Mouse (Mus musculus): ENCODE results near the gene AB124611. TPM values are rescaled to one million over a fixed set of nuclear protein-coding genes. Genes with fewer than 3 reads are reported as not detected.
A peak's percentile ranks its signal among the peaks of the same experiment; 100 is the strongest.
"Not testable (repeated sequence)": the region's sequence is repeated elsewhere in the genome, so short reads cannot be mapped to it uniquely, and the experiment has no call there.

The AB124611 gene
- 5.3 and 5.4 TPM in 2 replicates for polyA plus RNA-seq (2015; fragmentation: Nextera tagmentation; extraction: Ambion mirVana)

DNA sequence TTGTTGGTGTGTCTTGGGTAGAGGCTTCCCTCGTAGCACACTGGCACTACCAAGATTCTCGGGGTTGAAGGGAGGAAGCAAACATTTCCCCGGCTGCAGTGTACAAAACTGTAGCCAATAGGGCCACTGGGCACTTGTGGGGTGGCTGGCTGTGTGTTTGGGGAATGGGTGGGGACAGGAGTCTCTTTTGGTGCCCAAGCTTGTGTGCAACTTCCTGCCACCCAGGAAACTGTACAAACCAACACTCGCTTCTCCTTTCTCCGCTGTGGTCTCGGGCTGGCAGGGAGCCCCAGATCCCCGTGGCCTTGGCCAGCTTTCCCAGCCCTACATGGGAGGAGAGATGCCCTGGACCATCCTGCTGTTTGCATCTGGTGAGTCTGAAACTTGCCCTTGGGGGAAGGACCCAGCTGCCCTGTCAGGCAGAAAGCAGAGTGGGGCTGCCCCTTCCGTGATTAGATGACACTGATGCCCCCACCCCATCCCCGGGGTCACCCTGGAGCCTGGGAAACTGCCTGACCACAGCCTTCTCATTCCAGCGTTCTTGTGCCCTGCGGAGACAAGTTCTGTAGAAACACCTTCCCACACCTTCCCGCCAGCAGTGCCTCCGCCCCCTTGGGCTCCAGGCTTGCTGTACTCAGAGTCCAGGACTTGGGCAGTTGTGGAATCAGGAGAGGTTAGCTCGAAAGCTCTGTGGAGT is at the start of gene AB124611:
Gene AB124611, plus strand, starts transcription at position 240 of the 697 bp plus-strand sequence.
- H3K4me1 ChIP-seq: no peaks in the 10 kb centered on the region
- no peak within 1 kb of the TSS for H3K4me2 ChIP-seq
- no peaks in the 10 kb centered on the region for H3K9me3 ChIP-seq (replicated peaks)
- WGBS: 69% methylated on average over 14 of the region's 14 CpGs
- peak within 1 kb of the TSS; percentile 9 for H3K9ac ChIP-seq
- H3K27me3 ChIP-seq: no peaks in the 10 kb centered on the region
- H3K4me3 ChIP-seq: no peak within 1 kb of the TSS
- ATAC-seq: no peak
- H3K36me3 ChIP-seq (ENCODE audit: poor library complexity, severe bottlenecking): no peaks in the 10 kb centered on the region
- no peak within 1 kb of the TSS for H3K27ac ChIP-seq

DNA sequence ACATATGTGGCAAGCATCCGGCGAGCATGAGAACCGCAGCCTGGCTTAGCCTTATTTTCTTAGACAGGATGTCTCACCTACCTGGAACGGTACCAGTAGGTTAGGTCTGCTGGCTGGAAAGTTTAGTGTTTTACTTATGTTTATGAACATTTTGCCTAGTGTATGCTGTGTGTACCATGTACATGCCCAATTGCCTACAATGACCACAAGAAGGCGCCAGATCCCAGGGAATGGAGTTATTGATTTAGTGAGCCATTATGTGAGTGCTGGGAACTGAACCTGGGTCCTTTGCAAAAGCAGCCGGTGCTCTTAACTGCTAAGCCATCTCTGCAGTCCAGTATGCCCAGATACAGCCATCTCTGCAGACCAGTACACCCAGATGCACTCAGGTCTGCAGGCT is 48.3 kb upstream of the AB124611 start:
- Histone ChIP-seq H3K4me1 (no peaks in the 10 kb centered on the region), H3K36me3 (ENCODE audit: poor library complexity, severe bottlenecking) (peaks cover 98% of the 10 kb centered on the region), H3K9me3 (replicated peaks) (peaks cover 11% of the 10 kb centered on the region; the same call in 1 of the 2 replicates), H3K27ac (no peak overlapping the region), H3K27me3 (no peaks in the 10 kb centered on the region), H3K9ac (no peak overlapping the region), H3K4me2 (no peak overlapping the region), H3K4me3 (no peak overlapping the region)
- 98% methylated on average over 6 of the region's 6 CpGs for WGBS
- ATAC-seq: no peak

DNA sequence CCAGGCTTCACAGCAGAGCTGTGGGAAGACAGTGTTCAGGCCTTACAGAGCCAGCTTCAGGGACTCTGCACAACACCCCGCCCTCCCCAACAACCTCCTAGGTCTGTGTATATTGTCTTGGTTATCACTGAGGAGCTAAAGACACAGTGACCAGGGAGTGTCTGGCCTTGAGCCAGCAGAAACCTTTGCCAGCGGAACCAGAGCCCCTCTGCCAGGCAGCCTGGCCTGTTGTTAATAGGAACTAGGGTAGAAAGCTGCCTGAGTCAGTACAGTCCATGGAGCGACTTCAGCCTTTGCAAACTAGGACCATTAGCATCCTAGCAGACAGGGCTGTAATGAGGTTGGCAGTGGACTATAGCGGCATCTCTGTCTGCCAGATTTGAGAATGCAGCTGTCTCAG is 41.9 kb upstream of the AB124611 start:
- Histone ChIP-seq H3K27ac (no peak overlapping the region), H3K27me3 (no peaks in the 10 kb centered on the region), H3K36me3 (ENCODE audit: poor library complexity, severe bottlenecking) (peaks cover 88% of the 10 kb centered on the region), H3K4me2 (no peak overlapping the region), H3K9ac (no peak overlapping the region), H3K4me1 (no peaks in the 10 kb centered on the region), H3K4me3 (no peak overlapping the region), H3K9me3 (replicated peaks) (no peaks in the 10 kb centered on the region)
- WGBS: 86% methylated on average over 4 of the region's 4 CpGs
- no peak for ATAC-seq

DNA sequence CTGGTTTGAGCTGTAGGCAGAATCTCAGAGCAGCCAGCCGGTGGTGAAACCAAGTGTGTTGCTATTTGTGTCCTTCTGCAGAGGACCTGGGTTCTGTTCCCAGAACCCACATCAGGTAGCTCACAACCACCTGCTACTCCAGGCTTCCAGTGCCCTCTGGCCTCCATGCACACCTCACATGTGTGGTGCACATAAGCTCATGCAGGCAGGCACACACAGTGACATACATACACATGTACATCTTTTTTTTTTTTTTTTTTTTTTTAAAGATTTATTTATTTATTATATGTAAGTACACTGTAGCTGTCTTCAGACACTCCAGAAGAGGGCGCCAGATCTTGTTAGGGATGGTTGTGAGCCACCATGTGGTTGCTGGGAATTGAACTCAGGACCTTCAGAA is 37.7 kb upstream of the AB124611 start:
- WGBS: 90% methylated on average over 1 of the region's 2 CpGs
- peaks cover 74% of the 10 kb centered on the region for H3K36me3 ChIP-seq (ENCODE audit: poor library complexity, severe bottlenecking)
- not testable (repeated sequence) for ATAC-seq; H3K4me3 ChIP-seq; H3K27ac ChIP-seq; H3K4me1 ChIP-seq; H3K9ac ChIP-seq; H3K9me3 ChIP-seq (replicated peaks); H3K4me2 ChIP-seq; H3K27me3 ChIP-seq

DNA sequence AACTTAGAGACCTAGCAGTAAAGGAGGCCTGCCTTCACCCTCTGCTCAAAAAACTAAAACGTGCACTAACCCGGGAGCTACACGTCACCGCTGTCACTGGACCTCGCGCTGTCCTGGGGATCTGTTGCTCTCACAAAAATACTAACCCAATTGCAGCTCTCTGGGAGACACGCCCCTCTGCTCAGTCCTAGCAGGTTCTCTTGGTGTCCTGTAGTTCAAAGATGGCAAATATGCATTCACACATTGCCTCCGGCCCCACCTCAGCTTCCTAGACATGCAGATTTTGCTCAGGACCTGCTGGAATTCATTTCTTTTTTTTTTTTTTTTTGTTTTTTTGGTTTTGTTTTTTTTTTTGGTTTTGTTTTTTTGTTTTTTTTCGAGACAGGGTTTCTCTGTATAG is 35.3 kb upstream of the AB124611 start:
- Histone ChIP-seq H3K9ac (no peak overlapping the region), H3K27me3 (no peaks in the 10 kb centered on the region), H3K4me1 (no peaks in the 10 kb centered on the region), H3K36me3 (ENCODE audit: poor library complexity, severe bottlenecking) (peaks cover 68% of the 10 kb centered on the region), H3K9me3 (replicated peaks) (no peaks in the 10 kb centered on the region), H3K27ac (no peak overlapping the region), H3K4me2 (no peak overlapping the region), H3K4me3 (no peak overlapping the region)
- 91% methylated on average over 9 of the region's 9 CpGs for WGBS
- no peak for ATAC-seq

DNA sequence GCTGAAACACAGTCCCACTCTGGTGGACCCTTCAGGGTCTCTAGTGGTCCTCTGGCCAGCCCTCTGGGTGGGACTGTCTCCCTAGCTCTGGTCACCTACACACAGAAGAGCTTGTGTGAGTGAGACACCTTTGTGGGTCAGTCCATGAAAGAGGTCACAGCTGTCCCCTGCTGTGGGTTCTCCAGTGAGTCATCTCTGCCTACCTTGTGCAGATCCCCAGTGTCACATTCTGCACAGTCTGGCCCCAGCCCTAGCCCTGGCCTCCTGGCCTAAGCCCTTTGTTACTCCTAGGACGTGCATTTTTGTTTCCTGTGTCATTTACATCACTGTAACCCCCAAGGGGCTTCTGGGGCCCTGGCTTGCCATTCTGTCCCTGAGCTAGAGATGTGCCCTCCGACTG is 32.1 kb upstream of the AB124611 start:
- H3K27me3 ChIP-seq: no peaks in the 10 kb centered on the region
- no peak overlapping the region for H3K4me2 ChIP-seq
- no peaks in the 10 kb centered on the region for H3K9me3 ChIP-seq (replicated peaks)
- H3K4me3 ChIP-seq: no peak overlapping the region
- no peaks in the 10 kb centered on the region for H3K4me1 ChIP-seq
- H3K9ac ChIP-seq: no peak overlapping the region
- H3K27ac ChIP-seq: no peak overlapping the region
- ATAC-seq: no peak
- 60% methylated on average over 2 of the region's 2 CpGs for WGBS
- peaks cover 56% of the 10 kb centered on the region for H3K36me3 ChIP-seq (ENCODE audit: poor library complexity, severe bottlenecking)

DNA sequence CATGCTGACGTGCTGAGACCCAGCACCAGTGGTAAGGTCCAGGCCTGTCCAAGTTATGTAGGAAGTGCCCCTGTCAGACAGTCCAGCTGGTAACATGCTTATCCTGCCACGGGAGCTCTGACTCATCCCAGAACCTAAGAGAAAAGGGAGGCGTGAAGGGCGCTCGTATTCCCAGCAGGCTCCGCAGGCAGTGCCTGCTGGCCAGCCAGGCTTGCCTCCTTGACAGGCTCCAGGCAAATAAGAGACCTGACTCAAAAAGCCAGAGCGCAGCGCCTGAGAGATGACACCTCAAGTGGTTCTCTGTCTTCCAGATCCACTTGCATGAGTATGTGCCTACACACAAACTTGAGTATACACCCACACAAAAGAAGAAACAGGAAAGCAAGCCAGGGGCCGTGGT is 31.2 kb upstream of the AB124611 start:
- Histone ChIP-seq H3K9me3 (replicated peaks) (no peaks in the 10 kb centered on the region), H3K4me2 (no peak overlapping the region), H3K36me3 (ENCODE audit: poor library complexity, severe bottlenecking) (peaks cover 56% of the 10 kb centered on the region), H3K27ac (no peak overlapping the region), H3K4me1 (no peaks in the 10 kb centered on the region), H3K9ac (no peak overlapping the region), H3K27me3 (no peaks in the 10 kb centered on the region), H3K4me3 (no peak overlapping the region)
- 92% methylated on average over 9 of the region's 9 CpGs for WGBS
- ATAC-seq: no peak

DNA sequence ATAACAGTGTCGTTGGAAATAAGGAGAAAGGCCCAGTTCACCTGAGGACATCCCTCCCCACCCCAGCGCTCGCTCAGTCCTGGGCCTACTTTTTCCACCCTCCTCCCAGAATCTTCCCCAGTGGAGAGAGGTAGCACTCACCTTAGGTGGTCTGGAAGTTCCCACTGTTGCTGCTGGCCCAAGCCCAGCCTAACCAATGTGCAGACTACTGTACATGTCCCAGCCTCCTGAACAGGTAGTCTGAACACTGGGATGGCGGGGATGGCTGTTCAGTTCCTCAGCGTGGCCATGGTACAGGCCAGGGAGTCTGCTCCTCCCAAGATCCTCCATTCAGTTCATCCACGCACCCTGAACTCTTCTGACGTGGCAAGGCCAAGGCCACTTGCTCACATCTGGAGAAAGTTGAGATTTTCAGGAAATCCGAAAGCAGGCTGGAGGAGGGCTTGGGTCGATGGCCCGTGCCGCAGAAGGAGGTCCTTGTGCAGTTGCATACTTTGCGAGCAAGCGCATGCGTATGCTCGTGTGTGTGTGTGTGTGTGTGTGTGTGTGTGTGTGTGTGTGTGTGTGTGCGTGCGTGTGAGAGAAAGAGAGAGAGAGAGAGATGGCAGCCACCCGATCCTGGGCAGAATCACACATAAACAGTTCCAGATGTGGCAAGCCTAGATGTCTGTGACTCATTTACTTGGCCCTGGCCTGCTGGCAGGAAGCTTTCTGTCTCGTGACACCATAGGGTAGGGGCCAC is 29.5 kb upstream of the AB124611 start:
- Histone ChIP-seq H3K4me3 (no peak overlapping the region), H3K27me3 (no peaks in the 10 kb centered on the region), H3K9ac (no peak overlapping the region), H3K27ac (no peak overlapping the region; the same call in 1 of the 2 replicates), H3K4me1 (no peaks in the 10 kb centered on the region), H3K9me3 (replicated peaks) (no peaks in the 10 kb centered on the region), H3K4me2 (no peak overlapping the region), H3K36me3 (ENCODE audit: poor library complexity, severe bottlenecking) (peaks cover 53% of the 10 kb centered on the region)
- WGBS: 92% methylated on average over 17 of the region's 19 CpGs
- no peak for ATAC-seq

DNA sequence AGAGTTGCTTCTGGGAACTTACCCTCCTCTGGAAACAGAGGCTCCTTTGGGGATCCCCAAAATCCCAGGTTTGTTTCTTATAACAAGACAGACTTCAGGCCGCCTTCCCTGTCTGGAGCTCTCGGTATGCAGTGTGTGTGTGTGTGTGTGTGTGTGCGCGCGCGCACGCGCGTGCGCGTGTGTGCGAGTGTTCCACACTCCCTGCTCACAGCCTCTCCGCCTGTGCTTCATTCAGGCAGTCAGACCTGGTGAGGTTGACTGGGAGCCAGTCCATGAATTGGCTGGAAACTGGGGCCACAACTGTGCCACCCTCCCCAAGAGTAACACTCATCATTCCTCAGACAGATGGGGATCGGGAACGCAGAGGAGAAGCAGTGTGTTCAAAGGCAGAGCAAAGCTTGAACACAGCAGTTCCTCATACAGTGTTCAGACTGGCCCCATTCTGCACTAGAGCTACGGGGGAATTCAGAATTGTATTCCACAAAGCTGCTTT is 28.9 kb upstream of the AB124611 start:
- Histone ChIP-seq H3K27ac (no peak overlapping the region), H3K4me1 (no peaks in the 10 kb centered on the region), H3K36me3 (ENCODE audit: poor library complexity, severe bottlenecking) (peaks cover 47% of the 10 kb centered on the region), H3K9ac (no peak overlapping the region), H3K27me3 (no peaks in the 10 kb centered on the region), H3K4me2 (no peak overlapping the region), H3K9me3 (replicated peaks) (no peaks in the 10 kb centered on the region), H3K4me3 (no peak overlapping the region)
- no peak for ATAC-seq
- WGBS: 90% methylated on average over 16 of the region's 16 CpGs

DNA sequence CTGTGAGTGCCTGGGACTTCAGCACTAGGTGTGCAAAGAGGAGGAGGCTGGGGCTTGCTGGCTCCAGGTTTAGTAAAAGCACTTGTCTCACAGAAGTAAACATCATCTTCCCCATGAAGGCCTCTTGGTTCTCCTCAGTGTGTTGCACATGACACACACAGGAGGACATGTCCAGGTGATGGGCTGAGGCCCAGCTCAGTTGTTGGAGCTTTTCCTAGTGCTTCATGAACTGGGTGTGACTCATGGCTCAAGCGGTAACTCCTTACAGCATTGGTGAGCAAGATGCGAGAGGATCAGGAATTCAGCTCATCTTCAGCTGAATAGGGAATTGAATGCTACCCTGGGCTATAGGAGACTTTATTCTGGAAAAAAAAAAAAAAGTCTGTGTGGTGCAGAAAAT is 28.3 kb upstream of the AB124611 start:
- 100% methylated on average over 2 of the region's 2 CpGs for WGBS
- no peak overlapping the region for H3K4me2 ChIP-seq
- no peak for ATAC-seq
- no peak overlapping the region for H3K4me3 ChIP-seq
- H3K27me3 ChIP-seq: no peaks in the 10 kb centered on the region
- no peak overlapping the region for H3K9ac ChIP-seq
- H3K36me3 ChIP-seq (ENCODE audit: poor library complexity, severe bottlenecking): peaks cover 44% of the 10 kb centered on the region
- H3K9me3 ChIP-seq (replicated peaks): no peaks in the 10 kb centered on the region
- H3K27ac ChIP-seq: no peak overlapping the region
- H3K4me1 ChIP-seq: no peaks in the 10 kb centered on the region

DNA sequence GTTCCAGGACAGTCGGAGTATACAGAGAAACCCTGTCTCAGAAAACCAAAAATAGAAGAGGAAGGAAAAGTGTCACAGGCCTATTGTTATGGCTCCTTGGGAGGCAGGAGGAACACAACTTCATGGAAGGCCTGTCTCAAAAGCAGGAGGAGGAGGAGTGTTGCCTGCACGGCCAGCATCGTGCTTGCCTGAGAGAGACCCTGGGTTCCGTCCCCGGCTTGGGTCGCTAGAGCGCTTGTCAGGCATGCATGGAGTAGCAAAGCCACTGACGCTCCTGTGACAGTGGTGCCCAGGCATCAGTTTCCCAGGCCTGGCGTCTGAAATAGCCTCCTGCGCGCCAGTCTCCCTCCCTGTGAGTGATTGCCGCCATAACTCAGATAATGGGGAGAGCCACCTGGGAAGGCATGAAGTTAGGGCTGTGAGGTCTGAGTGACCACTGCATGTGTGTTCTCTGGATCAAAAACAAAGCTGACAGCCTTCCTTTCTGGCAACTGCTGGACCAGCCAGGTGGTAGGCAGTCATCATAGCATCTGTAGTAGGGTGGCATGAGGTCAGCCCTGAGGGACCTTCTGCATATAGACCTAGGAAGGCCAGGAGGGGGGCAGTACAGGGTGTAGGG is 27.6 kb upstream of the AB124611 start:
- no peaks in the 10 kb centered on the region for H3K9me3 ChIP-seq (replicated peaks)
- H3K9ac ChIP-seq: no peak overlapping the region
- 92% methylated on average over 12 of the region's 12 CpGs for WGBS
- H3K27ac ChIP-seq: no peak overlapping the region
- H3K36me3 ChIP-seq (ENCODE audit: poor library complexity, severe bottlenecking): peaks cover 51% of the 10 kb centered on the region
- ATAC-seq: no peak
- H3K4me2 ChIP-seq: no peak overlapping the region
- no peaks in the 10 kb centered on the region for H3K4me1 ChIP-seq
- H3K4me3 ChIP-seq: no peak overlapping the region
- H3K27me3 ChIP-seq: no peaks in the 10 kb centered on the region

DNA sequence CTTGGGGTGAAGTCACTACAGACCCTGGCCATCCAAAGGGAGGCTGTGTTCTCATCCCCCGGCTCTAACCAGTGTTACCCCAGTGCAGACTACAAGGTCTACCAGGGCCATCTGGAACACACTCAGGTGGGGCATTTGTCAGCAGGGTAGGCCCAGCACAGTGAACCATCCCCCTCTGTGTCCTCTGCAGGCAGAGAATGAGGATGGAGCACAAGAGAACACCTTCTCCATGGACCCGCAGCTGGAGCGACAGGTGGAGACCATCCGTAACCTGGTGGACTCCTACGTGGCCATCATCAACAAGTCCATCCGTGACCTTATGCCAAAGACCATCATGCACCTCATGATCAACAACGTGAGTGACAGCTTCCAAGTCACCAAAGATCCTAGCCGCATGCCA is 22.6 kb upstream of the AB124611 start:
- no peak for ATAC-seq
- Histone ChIP-seq H3K9ac (no peak overlapping the region), H3K27me3 (no peaks in the 10 kb centered on the region), H3K36me3 (ENCODE audit: poor library complexity, severe bottlenecking) (peaks cover 69% of the 10 kb centered on the region), H3K4me3 (no peak overlapping the region), H3K4me1 (no peaks in the 10 kb centered on the region), H3K4me2 (no peak overlapping the region), H3K9me3 (replicated peaks) (no peaks in the 10 kb centered on the region), H3K27ac (no peak overlapping the region)
- 97% methylated on average over 8 of the region's 8 CpGs for WGBS
